Mouse (Mus musculus): ENCODE data around the gene Os9.
A peak's percentile ranks its signal among the peaks of the same experiment; 100 is the strongest.
"Not testable (repeated sequence)": the region's sequence is repeated elsewhere in the genome, so short reads cannot be mapped to it uniquely, and the experiment has no call there.

The Os9 gene

DNA sequence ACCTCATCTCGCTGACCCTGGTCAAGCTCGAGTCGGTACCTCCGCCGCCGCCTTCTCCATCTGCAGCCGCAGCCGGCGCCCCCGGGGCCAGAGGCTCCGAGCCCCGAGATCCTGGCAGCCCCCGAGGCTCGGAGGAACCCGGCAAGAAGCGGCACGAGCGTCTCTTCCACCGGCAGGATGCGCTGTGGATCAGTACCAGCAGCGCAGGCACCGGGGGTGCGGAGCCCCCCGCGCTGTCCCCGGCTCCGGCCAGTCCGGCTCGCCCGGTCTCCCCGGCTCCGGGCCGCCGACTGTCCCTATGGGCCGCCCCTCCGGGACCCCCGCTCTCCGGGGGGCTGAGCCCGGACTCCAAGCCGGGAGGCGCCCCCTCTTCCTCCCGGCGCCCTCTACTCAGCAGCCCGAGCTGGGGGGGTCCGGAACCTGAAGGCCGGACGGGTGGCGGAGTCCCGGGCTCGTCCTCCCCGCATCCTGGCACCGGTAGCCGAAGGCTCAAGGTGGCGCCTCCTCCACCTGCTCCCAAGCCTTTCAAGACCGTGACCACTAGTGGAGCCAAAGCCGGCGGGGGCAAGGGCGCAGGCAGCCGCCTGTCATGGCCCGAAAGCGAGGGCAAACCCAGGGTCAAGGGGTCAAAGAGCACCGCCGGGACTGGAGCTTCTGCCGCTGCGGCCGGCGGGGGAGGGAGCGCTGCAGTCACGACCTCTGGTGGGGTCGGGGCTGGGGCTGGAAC, 41.1 kb downstream of the Os9 start:
- DNase-seq = peak in 1 of 2 experiments; percentile 32

DNA sequence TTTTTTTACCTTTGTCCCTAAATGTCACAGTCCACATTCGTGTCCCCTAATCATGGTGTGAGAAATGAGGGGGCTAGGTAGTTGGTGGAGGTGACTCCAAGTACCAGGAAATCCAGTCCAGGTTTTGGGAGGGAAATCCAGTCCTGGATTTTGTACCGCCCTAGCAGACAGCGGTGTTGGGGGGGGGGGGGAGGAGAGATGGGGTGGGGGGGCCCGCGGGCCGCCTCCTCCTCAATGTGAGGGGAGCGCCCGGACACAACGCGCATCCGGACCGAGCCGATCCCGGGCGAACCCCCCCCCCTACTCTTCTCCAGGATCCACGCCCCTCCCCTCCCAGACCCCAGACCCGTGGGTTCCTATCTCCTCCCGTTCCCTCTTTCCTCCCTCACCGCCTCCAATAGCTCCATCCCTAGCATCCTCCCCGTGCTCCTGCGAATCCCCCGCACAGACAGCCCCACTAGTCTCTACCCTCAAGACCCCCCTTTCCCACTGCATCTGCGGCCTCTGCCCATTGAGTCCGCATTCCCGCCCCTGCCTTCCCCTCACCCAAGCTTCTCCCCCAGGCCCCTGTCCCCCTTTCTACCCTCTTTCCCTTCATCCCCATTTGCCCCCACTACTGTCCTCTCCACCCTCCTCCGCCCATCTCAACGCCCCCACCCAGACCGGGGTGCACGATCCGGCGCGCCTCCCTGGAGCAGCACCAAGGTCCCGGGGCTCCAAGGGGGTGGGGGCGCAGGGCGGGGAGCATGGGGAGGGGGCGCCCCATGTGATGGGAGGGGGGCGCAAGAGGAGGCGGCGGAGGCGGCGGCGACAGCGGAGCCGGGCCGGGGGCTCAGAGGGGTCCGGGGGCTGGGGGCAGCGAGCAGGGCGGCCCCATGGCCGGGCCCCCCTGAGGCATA, 42.0 kb downstream of the Os9 start:
- peak in 1 of 2 experiments; percentile 20 for DNase-seq

DNA sequence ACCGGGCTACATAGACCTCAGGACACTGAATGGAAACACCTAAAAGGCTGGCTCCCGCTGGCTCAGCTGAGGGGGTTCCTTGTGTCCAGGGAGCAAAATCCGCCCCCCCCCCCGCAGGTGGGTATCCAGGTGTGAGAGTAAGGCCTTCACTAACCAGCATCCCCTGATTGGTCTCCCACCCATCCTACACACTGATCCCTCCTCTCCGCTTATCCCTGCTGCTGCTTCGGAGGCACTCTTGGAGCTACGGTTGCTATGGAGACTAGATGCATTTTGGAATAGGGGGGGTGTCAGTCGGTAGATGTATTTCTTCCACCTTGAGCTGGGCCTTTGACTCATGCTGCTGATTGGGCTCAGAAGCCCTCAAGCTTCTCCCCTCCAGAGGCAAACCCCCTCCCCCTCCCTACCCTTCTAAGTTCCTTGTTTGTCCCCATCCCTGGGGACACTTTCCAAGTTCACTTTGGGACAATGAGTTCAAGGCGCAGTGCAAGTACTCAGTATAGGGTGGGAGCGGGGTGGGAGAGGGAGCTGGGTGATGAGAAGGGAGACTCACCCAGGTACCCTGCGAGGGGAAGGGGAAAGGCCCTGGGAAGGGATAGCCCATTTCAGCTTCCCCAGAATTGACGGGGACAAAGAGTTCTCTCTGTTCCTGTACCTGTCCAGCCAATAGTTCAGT, 42.8 kb downstream of the Os9 start:
- DNase-seq = peak in 1 of 2 experiments; percentile 5

DNA sequence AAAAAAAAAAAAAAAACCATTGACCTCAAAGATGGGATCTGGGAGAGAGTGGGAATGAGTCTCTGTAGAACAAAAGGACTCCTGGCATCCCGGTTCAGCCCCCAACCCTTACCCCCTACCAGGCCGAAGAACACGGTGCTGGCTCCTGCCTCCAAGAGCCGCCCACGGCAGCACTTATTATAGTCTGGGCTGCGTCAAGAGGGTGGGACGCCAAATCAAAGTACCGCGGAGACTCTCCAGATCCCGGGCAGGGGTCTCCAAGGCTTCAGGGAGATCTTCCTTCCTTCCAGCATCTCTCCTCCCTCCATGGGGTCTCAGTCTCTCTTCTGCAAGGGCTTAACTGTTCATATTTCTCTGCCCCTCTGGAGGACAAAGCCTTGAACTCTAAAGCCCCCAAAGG, 43.4 kb downstream of the Os9 start:
- DNase-seq = peak in 1 of 2 experiments; percentile 7

GRCm38 (mm10) chr10:127076082-127076481, 44.8 kb downstream of the Os9 start:
- peak; percentile 61 to 78 for DNase-seq

DNA sequence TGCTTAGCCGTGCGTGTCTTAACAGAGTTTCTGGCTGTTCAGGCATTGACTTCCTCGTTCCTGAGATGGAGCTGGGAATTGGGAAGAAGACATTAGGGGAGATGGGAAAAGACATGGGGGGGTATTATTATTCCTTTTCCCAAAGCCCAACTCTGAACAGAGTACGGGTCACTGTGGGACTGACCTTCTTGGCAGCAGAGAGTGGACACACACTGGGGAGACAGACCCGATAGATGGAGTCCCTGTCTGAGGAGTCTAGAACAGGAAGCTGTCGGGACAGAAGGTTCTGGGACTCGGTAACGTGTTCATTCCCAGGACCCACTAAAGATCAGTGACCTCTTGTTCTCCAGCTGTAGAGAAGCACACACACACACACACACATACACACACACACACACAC, 45.3 kb downstream of the Os9 start:
- peak in 1 of 2 experiments; percentile 19 for DNase-seq

DNA sequence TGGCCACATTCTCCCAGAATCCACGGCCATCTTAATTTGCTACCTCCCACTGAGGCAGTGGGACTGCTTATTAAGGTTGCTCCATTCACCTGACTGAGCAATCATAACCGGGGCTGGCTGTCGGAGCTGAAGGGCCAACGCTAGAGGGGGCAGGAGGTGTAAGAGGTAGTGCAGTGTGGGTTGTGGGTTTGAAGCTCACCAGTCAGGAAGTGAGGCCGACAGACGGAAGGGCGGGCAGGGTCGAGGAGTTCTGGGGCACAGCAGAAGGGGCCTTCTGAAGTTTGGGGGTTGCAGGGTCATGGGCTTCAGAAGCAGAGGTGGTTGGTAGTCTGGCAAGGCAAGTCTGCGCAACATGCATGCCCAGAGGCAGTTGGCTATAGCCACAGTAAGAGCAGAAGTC, 45.9 kb downstream of the Os9 start, which contains the start of gene Agap2:
Agap2 (plus strand) TSS at position 205 of the 400 bp plus-strand sequence.
- peak; percentile 88 to 90 for DNase-seq

DNA sequence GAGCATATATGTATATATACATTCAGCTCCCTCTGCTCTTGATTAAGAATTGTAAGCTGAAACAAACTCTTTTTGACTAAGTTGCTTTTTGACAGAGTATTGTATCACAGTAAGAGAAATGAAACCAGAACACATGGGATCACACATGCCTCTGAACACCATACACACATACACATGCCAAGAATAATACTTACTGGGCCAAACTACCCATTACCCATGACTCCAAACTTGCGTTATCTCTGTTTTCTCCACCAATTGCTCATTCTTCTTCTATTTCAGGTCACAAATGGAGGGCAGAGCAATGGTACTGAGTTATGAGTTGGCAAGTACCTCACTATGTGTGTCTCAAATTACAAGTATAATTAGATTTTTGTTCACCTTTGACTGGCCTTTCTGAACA, 47.0 kb downstream of the Os9 start:
- no peak for DNase-seq

DNA sequence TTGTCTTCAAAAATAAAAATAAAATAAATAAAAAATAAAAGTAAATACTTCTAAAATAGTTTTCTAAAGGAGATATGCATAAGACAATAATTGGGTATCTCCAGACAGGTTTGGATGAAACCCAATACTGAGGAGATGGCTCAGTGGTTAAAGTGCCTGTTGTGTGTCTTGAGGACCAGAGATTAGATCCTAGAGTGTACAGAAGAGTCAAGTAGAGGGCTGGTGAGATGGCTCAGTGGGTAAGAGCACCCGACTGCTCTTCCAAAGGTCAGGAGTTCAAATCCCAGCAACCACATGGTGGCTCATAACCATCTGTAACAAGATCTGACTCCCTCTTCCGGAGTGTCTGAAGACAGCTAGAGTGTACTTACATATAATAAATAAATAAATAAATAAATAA, 48.0 kb downstream of the Os9 start:
- not testable (repeated sequence) for DNase-seq

DNA sequence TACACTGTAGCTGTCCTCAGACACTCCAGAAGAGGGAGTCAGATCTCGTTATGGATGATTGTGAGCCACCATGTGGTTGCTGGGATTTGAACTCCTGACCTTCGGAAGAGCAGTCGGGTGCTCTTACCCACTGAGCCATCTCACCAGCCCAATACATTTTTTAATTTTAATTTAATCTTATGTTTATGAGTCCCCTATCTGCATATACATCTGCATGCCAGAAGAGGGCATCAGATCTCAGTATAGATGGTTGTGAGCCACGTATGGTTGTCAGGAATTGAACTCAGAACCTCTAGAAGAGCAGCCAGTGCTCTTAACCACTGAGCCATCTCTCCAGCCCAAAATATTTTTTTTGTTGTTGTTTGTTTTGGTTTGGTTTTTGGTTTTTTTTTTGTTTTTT, 48.7 kb downstream of the Os9 start:
- DNase-seq = not testable (repeated sequence)

GRCm38 (mm10) chr10:127071203-127071602, 49.7 kb downstream of the Os9 start:
- DNase-seq = no peak

- DNase-seq = peak in 1 of 2 experiments; percentile 52
Measured at GRCm38 (mm10) chr10:127070190-127071121, 50.5 kb downstream of the Os9 start, which contains the start of gene Tspan31. Gene Tspan31 (minus strand): TSS chr10:127070264.

DNA sequence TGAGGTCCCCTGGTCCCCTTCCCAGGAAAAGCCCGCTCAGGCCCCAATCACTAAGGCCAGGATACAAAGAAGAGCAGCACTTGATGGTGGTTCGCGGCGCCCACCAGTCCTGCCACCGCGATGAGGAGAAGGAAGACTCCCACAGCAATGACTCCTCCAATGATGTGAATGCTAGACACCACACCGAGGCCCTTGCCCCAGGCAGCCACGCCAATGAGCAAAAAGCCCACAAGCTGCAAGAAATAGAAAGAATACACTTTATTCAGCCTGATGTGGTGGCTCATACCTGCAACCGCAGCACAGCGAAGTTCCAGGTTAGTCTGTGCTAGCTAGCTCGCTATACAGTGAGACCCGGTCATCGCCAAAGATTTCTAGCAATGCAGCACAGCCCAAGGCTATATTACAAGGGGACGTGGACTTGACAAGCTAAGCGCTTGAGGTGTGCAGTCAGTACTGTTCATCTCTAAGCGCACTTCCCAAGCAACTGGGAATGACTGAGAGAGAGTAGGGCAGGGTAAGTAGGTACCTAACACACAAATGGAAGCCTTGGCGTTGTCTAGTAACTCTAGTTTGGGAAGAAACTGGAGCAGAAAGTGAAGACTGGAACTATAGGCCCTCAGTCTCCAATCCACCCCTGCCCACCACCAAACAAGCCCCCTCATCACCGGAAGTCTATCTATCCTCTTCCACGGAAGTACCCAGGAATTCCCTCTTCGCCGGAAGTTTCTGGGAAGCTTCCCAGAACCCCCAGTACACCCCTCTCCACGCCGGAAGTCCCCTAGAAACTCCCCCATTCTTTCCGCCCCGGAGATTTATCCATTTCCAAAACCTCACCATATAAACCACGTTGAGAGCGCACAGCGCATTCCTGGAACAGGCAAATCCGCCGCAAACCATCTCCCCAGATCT, 51.4 kb downstream of the Os9 start:
- DNase-seq = no peak

GRCm38 (mm10) chr10:127068360-127069038, 52.4 kb downstream of the Os9 start:
- no peak for DNase-seq

DNA sequence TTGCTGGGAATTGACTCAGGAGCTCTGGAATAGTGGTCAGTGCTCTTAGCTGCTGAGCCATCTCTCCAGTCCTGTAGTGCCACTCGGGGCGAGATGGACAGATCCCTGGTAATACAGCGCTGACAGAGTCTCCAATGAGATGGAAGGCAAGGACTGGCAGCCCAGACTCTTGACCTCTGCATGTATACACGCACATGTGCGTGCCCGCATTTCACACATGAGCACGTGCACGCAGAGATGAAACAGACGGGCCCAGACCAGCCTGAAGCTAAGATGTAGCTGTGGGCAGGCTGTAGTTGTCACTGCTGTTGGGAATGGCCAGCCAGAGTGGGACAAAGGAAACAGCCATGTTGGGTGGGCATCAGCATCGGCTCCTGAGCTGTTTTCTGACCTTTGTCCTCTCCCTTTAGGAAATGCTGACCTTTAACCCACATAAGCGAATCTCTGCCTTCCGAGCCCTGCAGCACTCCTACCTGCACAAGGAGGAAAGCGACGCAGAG, 54.4 kb downstream of the Os9 start:
- DNase-seq = no peak

DNA sequence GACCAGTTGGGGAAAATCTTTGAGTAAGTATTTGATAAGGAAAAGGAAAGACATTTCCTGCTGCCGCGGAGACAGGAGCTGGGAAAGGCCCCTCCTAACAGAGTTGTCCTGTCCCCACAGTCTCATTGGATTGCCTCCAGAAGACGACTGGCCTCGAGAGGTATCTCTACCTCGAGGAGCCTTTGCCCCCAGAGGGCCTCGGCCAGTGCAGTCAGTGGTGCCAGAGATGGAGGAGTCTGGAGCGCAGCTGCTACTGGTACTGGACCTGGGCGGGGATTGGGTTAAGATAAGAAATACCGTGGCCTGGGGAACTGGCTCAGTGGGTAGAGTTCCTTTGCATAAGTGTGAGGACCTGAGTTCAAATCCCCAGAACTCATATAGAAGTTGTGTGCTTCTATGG, 55.0 kb downstream of the Os9 start:
- no peak for DNase-seq

GRCm38 (mm10) chr10:127063913-127064870, 56.7 kb downstream of the Os9 start:
- DNase-seq = peak; percentile 35 to 49

- DNase-seq = peak; percentile 96 to 97
Measured at GRCm38 (mm10) chr10:127063239-127063872, 57.6 kb downstream of the Os9 start, which contains the start of gene Cdk4. Gene Cdk4 (plus strand): TSS chr10:127063534.

Measured in thymus, postnatal 36 days (tissue).